Mouse (Mus musculus) erythroblast, embryonic 14.5 days (primary cell): ENCODE results near the gene Prdx3.

Source experiments
- GATA1 ChIP-seq: IDR thresholded peaks from 2 replicates; pipeline ENCODE4 v1.6.1; 2012; ENCODE audit warnings: low read length, inconsistent platforms, mixed read lengths
- TAL1 ChIP-seq: IDR thresholded peaks from 3 replicates; pipeline ENCODE4 v1.6.1; 2012; ENCODE audit warnings: low read length, inconsistent platforms, mixed read lengths

GRCm38 (mm10) chr19:60891934-60892547, 17.7 kb upstream of the Prdx3 start:
- TF ChIP-seq GATA1: no peak
- TF ChIP-seq TAL1: no peak
